Mouse (Mus musculus): ENCODE measurements around the gene Vsig8. TPM values are rescaled to one million over a fixed set of nuclear protein-coding genes. Genes with fewer than 3 reads are reported as not detected.

The Vsig8 gene
- polyA plus RNA-seq (2012; ENCODE audit: insufficient read depth, insufficient read length, low replicate concordance, missing spikeins): not detected in 2 replicates

GRCm38 (mm10) chr1:172555638-172556037 is at the start of gene Vsig8:
Gene Vsig8 (plus strand): TSS chr1:172555938.
- H3K4me1 ChIP-seq (ENCODE audit: control insufficient read depth, insufficient read depth, low read length): peaks cover 3% of the 10 kb centered on the region
- TF ChIP-seq POLR2A (IDR thresholded peaks at IDR 0.05; ENCODE audit: insufficient read depth, low read depth, low read length) (no peak), CTCF (IDR thresholded peaks at IDR 0.05; ENCODE audit: insufficient read depth, low read depth, low read length) (no peak)
- H3K4me3 ChIP-seq (ENCODE audit: insufficient read depth, low read depth, low read length): no peak within 1 kb of the TSS
- no peak within 1 kb of the TSS for H3K27ac ChIP-seq (ENCODE audit: insufficient read depth, low read depth, low read length)
- WGBS: 84% methylated on average over 11 of the region's 11 CpGs

DNA sequence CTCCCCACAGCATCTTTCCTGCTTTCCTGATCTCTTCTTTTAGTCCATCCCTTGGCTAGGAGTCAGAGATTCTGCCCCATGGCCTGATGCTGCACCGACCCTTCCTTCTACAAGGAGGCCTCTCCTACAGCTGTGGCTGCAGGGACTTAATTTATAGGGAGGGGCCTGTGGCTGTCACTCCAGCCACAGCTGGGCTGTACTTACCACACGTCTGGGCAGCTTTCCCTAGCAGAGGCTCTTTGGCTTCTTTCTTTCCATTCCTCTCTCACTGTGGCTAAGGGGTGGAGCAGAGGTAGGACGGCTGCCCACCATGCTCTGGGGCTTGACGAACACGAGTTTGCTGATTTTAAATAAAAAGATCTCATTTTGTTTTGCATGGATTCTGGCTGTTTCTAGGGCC is 48.7 kb upstream of the Vsig8 start:
- H3K27ac ChIP-seq (ENCODE audit: insufficient read depth, low read depth, low read length): no peak overlapping the region
- WGBS: 60% methylated on average over 5 of the region's 5 CpGs
- H3K4me1 ChIP-seq (ENCODE audit: control insufficient read depth, insufficient read depth, low read length): peaks cover 17% of the 10 kb centered on the region
- no peak for TF ChIP-seq POLR2A (IDR thresholded peaks at IDR 0.05; ENCODE audit: insufficient read depth, low read depth, low read length)
- TF ChIP-seq CTCF (IDR thresholded peaks at IDR 0.05; ENCODE audit: insufficient read depth, low read depth, low read length): no peak
- H3K4me3 ChIP-seq (ENCODE audit: insufficient read depth, low read depth, low read length): no peak overlapping the region

- TF ChIP-seq POLR2A (IDR thresholded peaks at IDR 0.05; ENCODE audit: insufficient read depth, low read depth, low read length): no peak
- no peak for TF ChIP-seq CTCF (IDR thresholded peaks at IDR 0.05; ENCODE audit: insufficient read depth, low read depth, low read length)
- Histone ChIP-seq H3K4me1 (ENCODE audit: control insufficient read depth, insufficient read depth, low read length) (peaks cover 10% of the 10 kb centered on the region), H3K4me3 (ENCODE audit: insufficient read depth, low read depth, low read length) (no peak overlapping the region), H3K27ac (ENCODE audit: insufficient read depth, low read depth, low read length) (no peak overlapping the region)
- WGBS: 95% methylated on average over 3 of the region's 3 CpGs
These were observed 48.0 kb upstream of the Vsig8 start for GRCm38 (mm10) chr1:172507701-172508100.

- WGBS: 76% methylated on average over 2 of the region's 2 CpGs
- TF ChIP-seq CTCF (IDR thresholded peaks at IDR 0.05; ENCODE audit: insufficient read depth, low read depth, low read length): no peak
- no peak for TF ChIP-seq POLR2A (IDR thresholded peaks at IDR 0.05; ENCODE audit: insufficient read depth, low read depth, low read length)
- Histone ChIP-seq H3K4me3 (ENCODE audit: insufficient read depth, low read depth, low read length) (no peak overlapping the region), H3K27ac (ENCODE audit: insufficient read depth, low read depth, low read length) (no peak overlapping the region), H3K4me1 (ENCODE audit: control insufficient read depth, insufficient read depth, low read length) (peaks cover 8% of the 10 kb centered on the region)
These were observed 47.6 kb upstream of the Vsig8 start for GRCm38 (mm10) chr1:172508172-172508571.

- peaks cover 9% of the 10 kb centered on the region for H3K4me1 ChIP-seq (ENCODE audit: control insufficient read depth, insufficient read depth, low read length)
- H3K4me3 ChIP-seq (ENCODE audit: insufficient read depth, low read depth, low read length): no peak overlapping the region
- no peak overlapping the region for H3K27ac ChIP-seq (ENCODE audit: insufficient read depth, low read depth, low read length)
- 78% methylated on average over 5 of the region's 5 CpGs for WGBS
- TF ChIP-seq POLR2A (IDR thresholded peaks at IDR 0.05; ENCODE audit: insufficient read depth, low read depth, low read length): no peak
- TF ChIP-seq CTCF (IDR thresholded peaks at IDR 0.05; ENCODE audit: insufficient read depth, low read depth, low read length): no peak
These were observed 46.5 kb upstream of the Vsig8 start for GRCm38 (mm10) chr1:172509235-172509634.

DNA sequence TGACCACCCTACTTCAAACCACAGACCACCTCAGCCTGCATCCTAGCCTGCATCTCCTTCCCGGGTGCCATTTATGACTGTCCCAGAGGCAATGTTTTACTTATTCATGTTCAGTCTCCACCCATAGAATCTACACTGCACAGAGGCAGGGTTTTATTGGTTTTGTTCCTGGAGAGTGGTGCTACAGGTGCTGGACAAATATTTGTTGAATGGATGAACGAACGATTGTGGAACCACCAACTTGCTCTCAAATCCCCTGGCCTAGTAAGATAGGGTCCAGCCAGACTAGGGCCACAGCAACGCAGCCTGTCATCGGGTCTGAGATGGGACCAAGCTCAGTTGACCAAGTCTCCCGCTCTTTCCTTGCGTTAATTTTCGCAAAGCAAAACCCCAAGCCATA is 45.8 kb upstream of the Vsig8 start:
- Histone ChIP-seq H3K4me1 (ENCODE audit: control insufficient read depth, insufficient read depth, low read length) (peaks cover 11% of the 10 kb centered on the region), H3K27ac (ENCODE audit: insufficient read depth, low read depth, low read length) (no peak overlapping the region), H3K4me3 (ENCODE audit: insufficient read depth, low read depth, low read length) (no peak overlapping the region)
- 61% methylated on average over 8 of the region's 8 CpGs for WGBS
- TF ChIP-seq POLR2A (IDR thresholded peaks at IDR 0.05; ENCODE audit: insufficient read depth, low read depth, low read length) (no peak), CTCF (IDR thresholded peaks at IDR 0.05; ENCODE audit: insufficient read depth, low read depth, low read length) (no peak)

DNA sequence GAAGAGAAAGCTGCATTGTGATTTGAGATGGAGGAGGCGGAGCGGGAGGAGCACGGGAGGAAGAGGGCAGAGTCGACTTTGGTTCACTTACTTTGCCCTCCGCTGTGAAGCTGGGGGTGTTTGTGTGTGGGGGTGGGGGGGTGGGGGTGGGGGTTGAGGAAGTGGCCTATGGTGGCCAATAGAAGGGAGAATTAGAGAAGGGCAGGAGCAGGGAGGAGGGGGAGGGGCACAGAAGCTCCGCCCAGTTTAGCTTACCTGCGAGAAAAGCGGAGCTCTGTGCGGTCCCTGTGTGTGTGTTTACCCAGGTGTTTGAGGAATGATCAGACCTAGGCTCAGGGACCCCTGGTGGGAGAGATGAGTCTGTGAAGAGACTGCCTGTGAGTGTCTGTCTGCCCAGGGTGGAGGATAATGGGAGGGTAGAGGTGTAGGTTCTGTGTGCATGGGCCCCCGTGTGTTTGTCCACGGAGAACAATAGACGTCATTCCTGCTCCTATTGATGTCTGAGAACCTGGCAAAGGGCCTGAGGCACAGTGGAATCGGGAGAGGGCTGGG is 45.2 kb upstream of the Vsig8 start:
- Histone ChIP-seq H3K4me1 (ENCODE audit: control insufficient read depth, insufficient read depth, low read length) (peaks cover 11% of the 10 kb centered on the region), H3K4me3 (ENCODE audit: insufficient read depth, low read depth, low read length) (no peak overlapping the region), H3K27ac (ENCODE audit: insufficient read depth, low read depth, low read length) (no peak overlapping the region)
- no peak for TF ChIP-seq CTCF (IDR thresholded peaks at IDR 0.05; ENCODE audit: insufficient read depth, low read depth, low read length)
- no peak for TF ChIP-seq POLR2A (IDR thresholded peaks at IDR 0.05; ENCODE audit: insufficient read depth, low read depth, low read length)
- WGBS: 47% methylated on average over 13 of the region's 13 CpGs

DNA sequence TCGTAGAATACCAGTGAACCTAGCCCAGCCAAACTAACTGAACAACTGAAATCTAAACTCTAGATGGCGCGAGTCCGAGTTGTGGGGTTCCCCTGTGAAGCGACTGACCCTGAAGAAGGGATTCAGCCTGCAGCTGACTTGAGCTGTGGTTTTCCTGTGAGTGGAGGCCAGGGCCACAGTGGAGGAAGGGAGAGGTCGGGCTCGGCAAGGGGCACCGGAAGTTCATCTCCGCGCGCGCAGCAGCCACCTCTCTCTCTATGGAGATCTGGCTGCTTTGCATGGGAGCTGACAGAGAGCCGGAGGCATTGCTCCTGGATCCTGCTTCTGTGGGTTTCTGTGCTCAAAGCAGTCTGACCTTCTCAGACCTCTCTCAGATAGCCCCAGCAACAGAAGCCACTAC is 42.8 kb upstream of the Vsig8 start:
- TF ChIP-seq POLR2A (IDR thresholded peaks at IDR 0.05; ENCODE audit: insufficient read depth, low read depth, low read length): no peak
- no peak for TF ChIP-seq CTCF (IDR thresholded peaks at IDR 0.05; ENCODE audit: insufficient read depth, low read depth, low read length)
- Histone ChIP-seq H3K27ac (ENCODE audit: insufficient read depth, low read depth, low read length) (no peak overlapping the region), H3K4me1 (ENCODE audit: control insufficient read depth, insufficient read depth, low read length) (peaks cover 11% of the 10 kb centered on the region), H3K4me3 (ENCODE audit: insufficient read depth, low read depth, low read length) (0 out of 2 replicates have a peak overlapping the region, but pooled peaks have one; percentile 5)
- 40% methylated on average over 13 of the region's 13 CpGs for WGBS

DNA sequence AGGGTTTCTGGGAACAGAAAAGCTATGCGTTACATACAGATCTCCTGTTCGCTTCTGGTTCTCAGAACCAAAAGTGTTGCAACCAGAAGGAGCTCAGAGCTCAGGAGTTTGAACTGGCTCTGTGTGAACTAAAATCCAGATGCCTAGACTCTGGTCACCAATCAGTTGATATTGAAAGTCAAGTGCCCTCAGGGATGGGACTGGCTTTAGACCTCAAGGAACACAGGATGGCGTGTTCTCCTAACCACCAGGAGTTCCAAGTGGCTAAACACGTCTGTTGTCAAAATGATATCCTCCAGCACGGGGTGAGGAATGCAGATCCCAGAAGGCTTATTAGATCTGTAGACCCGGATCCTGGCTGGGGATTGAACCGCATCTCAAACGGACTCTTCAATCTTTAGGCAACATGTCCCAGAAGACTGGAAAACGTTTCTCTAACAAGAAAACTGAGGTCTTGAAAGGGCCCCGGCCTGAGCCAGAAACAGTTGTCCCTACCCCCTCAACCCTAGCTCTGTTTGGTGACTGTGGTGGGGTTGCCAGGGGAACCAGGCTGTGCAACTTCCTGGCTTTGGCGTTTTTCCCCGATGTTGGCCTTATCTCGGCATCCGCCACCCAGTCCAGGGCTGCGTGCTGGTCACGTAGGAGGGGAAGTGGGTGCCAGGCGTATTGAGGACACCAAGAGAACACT is 42.1 kb upstream of the Vsig8 start:
- Histone ChIP-seq H3K4me1 (ENCODE audit: control insufficient read depth, insufficient read depth, low read length) (peaks cover 11% of the 10 kb centered on the region), H3K4me3 (ENCODE audit: insufficient read depth, low read depth, low read length) (no peak overlapping the region), H3K27ac (ENCODE audit: insufficient read depth, low read depth, low read length) (no peak overlapping the region)
- WGBS: 73% methylated on average over 17 of the region's 17 CpGs
- no peak for TF ChIP-seq POLR2A (IDR thresholded peaks at IDR 0.05; ENCODE audit: insufficient read depth, low read depth, low read length)
- TF ChIP-seq CTCF (IDR thresholded peaks at IDR 0.05; ENCODE audit: insufficient read depth, low read depth, low read length): no peak

Data from olfactory bulb, adult 2 months (tissue).